ENCODE assay signal across 23 mouse cellular contexts in the genomic region with DNA sequence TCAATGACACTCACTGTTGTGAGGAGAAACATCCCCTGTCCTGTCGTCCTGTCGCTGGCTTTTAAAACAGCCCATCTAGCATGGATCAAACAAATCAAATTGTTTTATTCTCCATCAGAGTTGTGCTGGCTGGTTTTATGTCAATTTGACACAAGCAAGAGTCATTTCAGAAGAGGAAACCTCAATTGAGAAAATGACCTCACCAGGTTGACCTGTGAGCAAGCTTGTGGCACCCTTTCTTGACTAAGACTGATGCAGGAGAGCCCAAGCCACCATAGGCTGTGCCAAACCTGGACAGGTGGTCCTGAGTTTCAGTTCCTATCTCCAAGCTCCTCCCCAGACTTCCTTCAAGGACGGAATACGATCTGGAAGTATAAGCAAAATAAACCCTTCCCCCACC.
"Had no signal": no experiment of that assay in that cellular context is flagged by ENCODE, and none has a peak within 500 bp of the region (broad histone marks: within the 10 kb centered on the region; RNA-seq: fewer than 3 reads in every experiment).

No protein-coding gene starts in this region.

- H3K9me3 ChIP-seq: heart, embryonic 10.5 days; heart, embryonic 13.5 days; heart, embryonic 15.5 days; hindbrain, embryonic 13.5 days; hindbrain, embryonic 15.5 days; limb, embryonic 12.5 days; liver, embryonic 12.5 days had no signal

- ATAC-seq: forebrain, postnatal 0 days; hindbrain, postnatal 0 days; intestine, embryonic 16.5 days; liver, embryonic 12.5 days had no signal

- H3K4me2 ChIP-seq: heart, embryonic 13.5 days; heart, embryonic 15.5 days; hindbrain, embryonic 13.5 days; hindbrain, embryonic 15.5 days; limb, embryonic 12.5 days; liver, embryonic 12.5 days had no signal

- H3K4me1 ChIP-seq: hindbrain, embryonic 15.5 days; limb, embryonic 12.5 days; liver, embryonic 12.5 days had no signal

- H3K27ac ChIP-seq: heart, embryonic 10.5 days; heart, embryonic 13.5 days; heart, embryonic 15.5 days; hindbrain, embryonic 13.5 days; hindbrain, embryonic 15.5 days; hindbrain, postnatal 0 days; kidney, postnatal 0 days; limb, embryonic 12.5 days; liver, embryonic 12.5 days had no signal

- H3K36me3 ChIP-seq: heart, embryonic 10.5 days; heart, embryonic 13.5 days; heart, embryonic 15.5 days; hindbrain, embryonic 13.5 days; hindbrain, embryonic 15.5 days; limb, embryonic 12.5 days; liver, embryonic 12.5 days had no signal

- H3K4me3 ChIP-seq: heart, embryonic 10.5 days; heart, embryonic 13.5 days; heart, embryonic 15.5 days; hindbrain, embryonic 13.5 days; hindbrain, embryonic 15.5 days; limb, embryonic 12.5 days; liver, embryonic 12.5 days had no signal

- DNase-seq: forebrain, postnatal 0 days; gastrocnemius, postnatal 14 days; gastrocnemius, postnatal 36 days; heart, adult 18-20 months; heart, postnatal 14 days; heart, postnatal 36 days; kidney, adult 11 months; kidney, adult 2 months; kidney, postnatal 14 days; kidney, postnatal 36 days; layer of hippocampus, adult 9-11 months; layer of hippocampus, postnatal 36 days; left cerebral cortex, postnatal 4 days had no signal

- H3K27me3 ChIP-seq: heart, embryonic 13.5 days; heart, embryonic 15.5 days; hindbrain, embryonic 13.5 days; hindbrain, embryonic 15.5 days; liver, embryonic 12.5 days had no signal

- H3K9ac ChIP-seq: forebrain, postnatal 0 days; heart, embryonic 13.5 days; heart, embryonic 15.5 days; hindbrain, embryonic 13.5 days; hindbrain, embryonic 15.5 days; limb, embryonic 12.5 days; liver, embryonic 12.5 days had no signal
